Mouse (Mus musculus) liver, embryonic 14.5 days (tissue): ENCODE data around the gene Cast.

Experiments used
- CTCF ChIP-seq: IDR thresholded peaks from 2 replicates; pipeline ENCODE4 v1.5.1; 2016; ENCODE audit warnings: antibody characterized with exemption, low read depth, control low read depth
- EP300 ChIP-seq: IDR thresholded peaks from 2 replicates; pipeline ENCODE4 v1.6.1; 2016; ENCODE audit warnings: antibody characterized with exemption, low read depth

DNA sequence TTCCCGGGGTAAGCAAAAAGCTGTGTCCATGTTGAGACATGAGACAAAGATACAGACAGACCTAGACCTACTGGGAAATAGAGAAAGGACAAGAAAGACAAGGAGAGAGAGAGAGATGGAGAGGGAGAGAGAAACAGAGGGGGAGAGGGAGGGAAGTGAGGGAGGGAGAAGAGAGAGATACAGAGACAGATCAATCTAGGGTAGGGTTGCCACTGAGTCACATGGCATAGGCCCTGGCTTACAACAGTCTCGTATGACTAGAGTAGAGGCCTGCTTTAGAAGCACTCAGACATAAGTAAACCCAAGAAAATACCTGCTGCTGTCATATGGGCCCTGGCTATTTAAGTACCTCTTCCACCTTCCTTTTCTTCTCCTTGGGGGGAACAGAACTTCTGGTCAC, 72.2 kb downstream of the Cast start:
- TF ChIP-seq CTCF (no peak), EP300 (no peak)
